Mouse (Mus musculus) hindlimb bud, embryonic 11.5 days (tissue): ENCODE measurements around the gene Rprml.
A peak's percentile ranks its signal among the peaks of the same experiment; 100 is the strongest.

Source experiments
- DNase-seq: peaks from one replicate; pipeline ENCODE4 v3.0.0-alpha.2; 2012; ENCODE audit warnings: low read depth, low spot score; ENCODE audit errors: extremely low spot score

The Rprml gene

GRCm38 (mm10) chr11:103649301-103649982 is at the start of gene Rprml:
TSS of gene Rprml (plus strand) at chr11:103649570.
- DNase-seq: no peak

DNA sequence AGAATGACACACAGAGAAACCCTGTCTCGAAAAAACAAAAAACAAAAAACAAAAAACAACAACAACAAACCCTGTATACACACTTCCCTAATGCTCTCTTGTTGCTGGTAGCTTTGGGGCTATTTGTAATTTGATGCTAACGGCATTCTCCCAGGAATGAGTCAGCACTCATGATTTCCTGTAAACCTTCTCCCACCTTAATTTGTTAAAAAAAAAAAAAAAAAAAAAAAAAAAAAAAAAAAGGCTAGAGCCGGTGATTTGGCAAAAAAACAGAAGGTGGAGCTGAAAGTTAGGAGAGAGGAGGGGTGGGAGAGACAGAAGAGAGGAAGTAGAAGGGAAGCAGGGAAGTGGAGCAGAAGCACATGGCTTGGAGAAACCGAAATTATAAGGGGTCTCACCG is 42.8 kb upstream of the Rprml start:
- no peak for DNase-seq

DNA sequence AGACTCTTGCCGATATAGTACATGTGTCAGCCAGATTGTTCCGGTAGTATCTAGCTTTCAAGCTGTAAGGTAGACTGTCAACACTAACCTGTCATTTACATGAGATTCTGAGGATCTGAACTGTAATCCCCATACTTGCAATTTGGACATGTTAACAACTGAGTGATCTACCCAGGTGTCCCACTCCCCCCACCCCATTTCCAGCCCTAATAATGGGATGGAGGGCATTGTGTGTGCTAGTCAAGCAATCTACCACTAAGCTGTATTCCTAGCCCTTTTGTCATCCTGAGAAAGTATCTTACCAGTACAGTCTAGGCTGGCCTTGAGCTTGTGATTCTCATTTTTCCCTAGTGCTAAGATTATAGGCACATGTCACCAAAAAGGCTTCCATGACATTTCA is 38.6 kb upstream of the Rprml start:
- DNase-seq: no peak

DNA sequence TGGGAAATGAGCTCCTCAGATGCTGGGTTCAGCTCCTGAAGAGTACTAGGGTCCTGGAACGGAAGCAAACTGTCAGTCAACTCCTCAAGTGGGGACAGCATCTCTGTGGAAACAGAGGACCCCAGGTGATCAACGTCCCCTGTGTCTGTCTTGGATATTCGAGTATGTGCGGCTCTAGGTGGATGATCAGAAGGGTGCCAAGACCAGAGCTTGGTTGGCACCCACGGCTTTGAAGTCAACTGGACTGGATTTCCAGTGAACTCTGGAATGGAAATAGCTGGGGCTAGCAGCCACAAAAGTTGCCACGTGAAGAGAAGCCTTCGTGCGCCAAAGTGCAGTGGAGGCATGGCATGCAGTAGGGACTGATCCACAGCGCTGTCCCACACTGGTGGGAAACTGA is 28.3 kb upstream of the Rprml start, which contains the start of gene Gm884:
TSS of gene Gm884 (minus strand) at position 101 of the 400 bp plus-strand sequence.
- no peak for DNase-seq

GRCm38 (mm10) chr11:103627453-103627852 is 21.9 kb upstream of the Rprml start:
- no peak for DNase-seq

- no peak for DNase-seq
Observed at GRCm38 (mm10) chr11:103634806-103635205, 14.6 kb upstream of the Rprml start.

DNA sequence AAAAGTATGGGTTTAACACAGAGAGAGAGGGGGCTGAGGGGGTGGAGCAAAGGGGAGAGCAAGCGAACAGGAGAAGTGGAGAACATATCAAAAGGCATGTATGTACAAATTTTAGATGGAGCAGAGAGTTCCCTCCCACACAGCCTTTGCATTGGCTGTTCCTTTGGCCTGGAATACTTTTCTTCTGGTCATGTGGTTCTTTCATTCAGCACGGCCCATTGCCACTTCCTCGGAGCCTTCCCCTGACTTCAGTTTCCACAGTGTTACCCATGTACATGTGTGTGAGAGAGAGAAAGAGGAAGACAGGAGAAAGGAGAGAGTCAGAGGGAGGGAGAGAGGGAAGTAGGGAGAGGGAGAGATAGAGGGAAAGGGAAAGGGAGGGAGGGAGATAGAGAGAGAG is 13.9 kb upstream of the Rprml start:
- no peak for DNase-seq

DNA sequence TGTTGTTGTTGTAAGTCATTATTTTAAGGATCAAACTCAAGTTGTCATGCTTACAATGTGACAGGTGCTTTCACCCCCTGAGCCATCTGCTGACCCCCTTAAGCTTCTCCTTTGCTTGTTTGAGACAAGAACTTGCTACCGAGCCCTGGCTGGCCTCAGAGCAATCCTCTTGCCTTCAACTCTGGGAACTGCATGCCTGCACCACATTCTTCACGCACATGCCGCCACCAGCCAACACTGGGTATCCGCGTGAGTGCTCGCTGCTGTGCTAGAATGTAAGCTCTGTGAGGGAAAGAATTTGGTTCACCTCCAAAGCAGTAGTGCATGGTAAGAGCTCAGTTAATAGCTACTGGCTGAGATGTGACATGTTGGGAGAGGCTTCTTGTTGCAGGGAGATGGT is 13.1 kb upstream of the Rprml start:
- no peak for DNase-seq

- no peak for DNase-seq
Observed at GRCm38 (mm10) chr11:103638790-103639189, 10.6 kb upstream of the Rprml start, which contains the start of gene Lyzl6. TSS of gene Lyzl6 (minus strand) at chr11:103638890.

DNA sequence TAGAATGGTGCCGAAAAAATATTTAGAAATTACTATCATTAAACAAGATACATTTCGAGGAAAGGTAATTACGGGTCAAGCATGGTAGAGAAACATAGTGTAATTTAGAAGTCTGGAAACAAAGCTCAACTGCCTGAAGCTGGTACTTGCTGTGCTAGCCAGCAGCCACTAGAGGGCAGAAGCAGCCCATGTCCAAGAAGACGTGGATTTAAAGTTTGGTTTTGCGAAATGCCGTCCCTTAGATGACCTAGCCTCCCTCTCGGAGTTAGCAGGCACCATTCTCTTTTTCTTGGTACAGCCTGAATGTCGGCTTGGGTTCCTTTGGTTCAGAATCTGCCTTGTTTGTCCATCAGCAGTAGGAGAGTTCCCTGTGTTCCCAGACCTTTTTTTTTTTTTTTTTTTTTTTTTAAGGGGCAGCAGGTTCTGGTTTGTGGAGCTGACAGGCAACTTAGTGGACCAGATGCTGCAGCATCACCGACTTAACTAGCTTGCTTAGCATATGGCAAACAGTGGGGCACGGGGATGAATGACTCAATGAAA is 9.9 kb upstream of the Rprml start:
- peak; percentile 67 for DNase-seq

- no peak for DNase-seq
Observed at GRCm38 (mm10) chr11:103643211-103643610, 6.2 kb upstream of the Rprml start.

DNA sequence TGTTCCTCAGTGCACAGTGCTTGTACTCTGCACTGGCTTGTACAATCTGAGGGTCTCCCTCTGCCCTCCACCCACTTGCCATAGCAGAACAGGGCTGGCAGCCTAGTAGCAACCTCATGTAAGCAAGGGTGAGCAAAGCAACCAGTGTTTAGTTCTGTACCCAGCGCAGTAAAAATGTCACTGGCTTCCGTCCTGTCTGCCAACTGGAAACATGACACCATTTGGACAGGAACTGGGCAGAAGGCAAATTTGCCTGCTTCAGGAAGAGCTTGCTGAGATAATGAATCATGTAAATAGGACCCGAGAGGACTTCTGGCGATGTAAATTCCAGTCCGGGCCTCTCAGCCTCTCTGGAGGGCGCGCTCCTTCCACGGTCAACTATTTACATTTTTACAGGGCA is 3.6 kb upstream of the Rprml start:
- DNase-seq: no peak

GRCm38 (mm10) chr11:103646301-103646700 is 3.1 kb upstream of the Rprml start:
- no peak for DNase-seq

DNA sequence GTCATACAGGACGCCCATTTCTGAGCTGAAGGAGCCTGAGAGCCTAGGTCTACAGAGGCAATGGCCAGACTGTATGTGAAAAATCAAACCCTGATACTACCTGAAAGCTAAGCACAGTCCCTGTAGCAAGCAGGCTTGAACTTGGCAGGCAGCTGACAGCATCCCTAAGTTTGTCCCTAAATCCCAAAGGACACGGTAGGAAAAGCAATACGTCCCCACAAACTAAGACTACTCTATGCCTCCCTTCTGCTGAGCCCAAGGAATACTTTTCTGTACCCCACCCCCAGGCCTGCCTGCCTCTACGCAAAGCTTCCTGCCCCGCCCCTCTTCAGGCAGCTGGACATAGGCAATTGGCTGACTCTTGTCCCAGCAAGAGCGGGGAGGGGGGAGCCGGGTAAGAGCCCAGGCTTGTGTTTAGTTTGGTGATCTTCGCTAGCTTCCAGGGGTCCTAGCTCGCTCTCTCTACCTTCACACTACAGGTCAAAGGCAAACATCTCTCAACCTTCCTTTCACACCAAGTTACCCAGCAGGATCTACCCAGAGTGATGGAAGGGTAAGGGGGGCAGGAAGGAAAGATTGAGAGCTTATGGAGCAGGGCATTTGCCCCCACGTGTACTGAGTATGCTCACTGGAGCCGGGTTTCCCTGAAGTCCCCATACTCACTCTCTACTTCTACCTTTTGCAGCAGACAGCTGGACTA is 1.3 kb upstream of the Rprml start:
- no peak for DNase-seq

- no peak for DNase-seq
Observed at GRCm38 (mm10) chr11:103648656-103649055, 714 bp upstream of the Rprml start.

GRCm38 (mm10) chr11:103649983-103650493 is 668 bp downstream of the Rprml start:
- no peak for DNase-seq

GRCm38 (mm10) chr11:103651426-103651825 is 2.1 kb downstream of the Rprml start:
- no peak for DNase-seq

DNA sequence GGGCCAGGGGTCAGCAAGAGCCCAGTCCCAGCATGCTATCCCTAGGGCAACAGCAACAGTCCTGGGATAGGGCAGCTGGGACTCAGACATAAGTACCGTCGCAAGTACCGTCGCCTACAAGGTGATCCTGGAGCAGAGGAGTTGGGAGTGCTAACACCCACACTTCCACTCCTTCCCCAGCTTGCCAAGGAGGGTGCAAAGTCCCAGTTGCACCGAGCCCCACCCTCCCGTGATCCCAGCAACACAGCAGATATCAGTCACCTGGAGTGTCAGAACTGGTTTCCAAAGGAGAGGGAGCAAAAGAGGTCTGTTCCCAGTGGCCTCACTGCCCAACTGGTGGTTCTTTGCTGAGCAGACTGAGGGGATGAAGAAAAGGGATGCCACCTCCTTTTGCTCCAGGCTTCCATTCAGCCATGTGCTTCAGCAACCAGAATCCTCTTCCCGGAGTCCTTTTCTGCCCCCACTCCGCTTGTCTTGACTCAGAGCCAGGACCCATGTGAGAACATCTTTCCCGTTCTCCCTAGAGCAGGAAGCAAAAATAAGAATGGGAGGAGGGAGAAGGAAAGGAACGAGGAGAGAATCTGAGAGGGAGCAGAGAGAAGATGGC is 4.1 kb downstream of the Rprml start:
- no peak for DNase-seq

GRCm38 (mm10) chr11:103656520-103656919 is 7.2 kb downstream of the Rprml start:
- DNase-seq: no peak

DNA sequence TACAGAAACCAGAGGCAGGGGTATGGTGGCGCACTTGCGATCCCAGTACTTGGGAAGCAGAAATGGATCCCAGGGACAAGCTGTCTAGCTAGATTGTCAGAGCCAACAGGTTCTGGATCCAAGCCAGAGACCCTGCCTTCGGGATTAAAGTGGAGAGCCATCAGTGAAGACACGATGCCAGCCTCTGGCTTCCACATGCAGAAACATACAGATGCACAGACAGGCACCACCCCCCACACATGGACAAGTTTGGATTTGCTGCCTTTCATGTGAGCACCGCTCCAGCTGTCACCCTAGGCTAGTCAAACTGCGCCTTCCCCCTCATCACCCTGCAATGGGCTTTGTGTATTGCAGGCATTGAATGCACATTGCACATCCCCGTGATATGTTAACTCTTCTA is 8.8 kb downstream of the Rprml start:
- DNase-seq: no peak

DNA sequence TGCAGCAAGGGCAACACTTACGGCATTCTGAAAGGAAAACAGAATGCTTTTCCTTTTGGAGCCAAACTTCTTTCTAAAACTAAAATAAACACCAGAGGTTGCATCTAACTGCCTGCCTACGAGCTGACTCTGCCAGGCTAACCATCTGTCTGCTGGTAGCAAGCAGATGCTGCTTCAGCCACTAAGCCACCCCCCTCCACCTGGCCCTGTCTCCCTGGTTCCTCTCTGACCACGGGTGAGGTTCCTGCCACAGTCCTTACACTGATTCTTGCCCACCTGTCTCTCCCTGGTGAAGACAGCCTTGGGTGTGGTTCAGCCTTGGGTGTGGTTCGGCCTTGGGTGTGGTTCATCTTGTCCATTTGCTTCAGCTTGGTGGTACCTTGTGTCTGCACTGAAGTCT is 12.5 kb downstream of the Rprml start:
- DNase-seq: no peak

DNA sequence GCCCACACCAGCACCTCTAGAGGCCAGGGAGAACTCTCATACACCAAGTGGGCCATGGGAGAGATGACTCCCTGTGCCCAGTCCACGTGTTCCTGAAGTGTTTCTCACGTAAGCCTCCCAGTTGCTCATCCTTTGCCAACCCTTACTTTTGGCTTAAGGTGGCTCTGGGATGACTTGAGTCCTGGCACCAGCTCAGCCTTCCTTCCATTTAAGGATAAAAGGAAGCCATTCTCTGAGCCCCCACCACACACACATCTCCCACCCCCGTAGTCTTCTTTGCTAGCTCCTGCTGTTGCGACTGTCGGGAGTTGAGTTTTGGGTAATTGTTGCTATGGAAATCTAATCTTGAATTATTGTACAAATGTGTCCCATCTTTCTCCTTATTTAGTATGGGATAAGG is 13.2 kb downstream of the Rprml start:
- no peak for DNase-seq
